In the genomic region with DNA sequence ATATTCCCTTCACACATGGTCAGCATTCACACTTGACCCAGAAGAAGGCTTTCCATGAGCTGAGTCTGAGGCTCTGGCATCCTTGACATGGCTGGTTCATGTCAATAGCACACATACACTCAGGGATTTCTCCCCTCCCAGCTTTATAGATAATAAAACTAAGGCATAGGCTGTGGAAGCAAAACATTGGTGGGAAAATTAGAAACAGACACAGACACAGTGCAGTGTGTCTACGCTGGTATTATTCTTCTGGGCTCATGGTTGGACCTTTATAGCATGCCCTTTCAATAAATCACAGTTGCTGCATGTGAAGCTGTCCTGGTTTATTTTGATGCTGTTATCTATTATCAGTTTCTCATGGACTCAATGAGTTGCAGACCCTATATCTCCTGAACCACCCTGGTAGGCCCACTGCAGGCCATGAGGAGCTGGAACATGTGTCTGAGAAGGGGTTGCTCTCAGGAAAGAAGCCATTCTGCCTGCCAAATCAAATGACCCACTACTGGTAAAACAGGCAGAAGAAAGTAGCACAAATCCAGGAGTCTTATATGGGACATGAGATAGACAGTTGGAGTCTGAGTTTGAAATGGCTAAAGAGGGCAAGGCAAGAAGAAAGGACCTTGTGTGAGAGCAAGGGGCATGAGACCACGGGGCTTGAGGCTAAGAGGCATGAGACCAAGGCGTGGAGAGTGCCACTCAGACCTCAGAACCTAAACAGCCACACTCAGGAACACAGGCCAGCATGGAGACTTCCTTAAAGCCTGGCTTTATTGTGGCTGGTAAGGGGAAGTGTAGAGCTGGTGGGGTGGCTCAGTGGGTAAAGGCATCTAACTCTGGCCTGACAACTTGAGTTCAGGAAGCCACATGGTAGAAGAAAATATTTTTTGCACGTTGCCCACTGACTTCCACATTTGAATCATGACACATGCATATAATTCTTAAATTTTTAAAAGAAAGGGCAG, we compare ENCODE assay signal across 31 mouse cellular contexts.
A peak's percentile ranks its signal among the peaks of the same experiment; 100 is the strongest.
DNase-seq lines count a peak whose midpoint lies in the region; ATAC-seq and TF ChIP-seq lines count a peak whose summit lies in the region.
"Had no signal": no experiment of that assay in that cellular context is flagged by ENCODE, and none has a peak within 500 bp of the region (broad histone marks: within the 10 kb centered on the region; RNA-seq: fewer than 3 reads in every experiment).

No protein-coding gene starts in this region.

- H3K4me3 ChIP-seq in heart, embryonic 13.5 days = no peak overlapping the region
- no peak overlapping the region for H3K4me3 ChIP-seq in limb, embryonic 12.5 days (replicated peaks)
- no peak overlapping the region for H3K4me3 ChIP-seq in hindbrain, postnatal 0 days (ENCODE audit: low read length)
- H3K4me3 ChIP-seq: embryonic facial prominence, embryonic 15.5 days; forebrain, embryonic 12.5 days; heart, adult 2 months; intestine, embryonic 15.5 days; lung, embryonic 15.5 days; megakaryocyte, embryonic 14.5 days; midbrain, embryonic 12.5 days; stomach, embryonic 15.5 days had no signal

- H3K36me3 ChIP-seq in heart, embryonic 13.5 days = no peaks in the 10 kb centered on the region
- H3K36me3 ChIP-seq in limb, embryonic 12.5 days = no peaks in the 10 kb centered on the region
- no peaks in the 10 kb centered on the region for H3K36me3 ChIP-seq in hindbrain, postnatal 0 days (ENCODE audit: insufficient read depth, low read length)
- H3K36me3 ChIP-seq: embryonic facial prominence, embryonic 15.5 days; forebrain, embryonic 12.5 days; intestine, embryonic 15.5 days; lung, embryonic 15.5 days; midbrain, embryonic 12.5 days; stomach, embryonic 15.5 days had no signal

- no peaks in the 10 kb centered on the region for H3K9me3 ChIP-seq in heart, embryonic 13.5 days
- no peaks in the 10 kb centered on the region for H3K9me3 ChIP-seq in limb, embryonic 12.5 days
- H3K9me3 ChIP-seq in hindbrain, postnatal 0 days (ENCODE audit: low read length) = no peaks in the 10 kb centered on the region
- H3K9me3 ChIP-seq: embryonic facial prominence, embryonic 15.5 days; forebrain, embryonic 12.5 days; intestine, embryonic 15.5 days; lung, embryonic 15.5 days; megakaryocyte, embryonic 14.5 days; midbrain, embryonic 12.5 days; stomach, embryonic 15.5 days had no signal

- no peak for DNase-seq in heart, postnatal 36 days
- DNase-seq in left cerebral cortex, adult 9 months (ENCODE audit: low spot score in 2 of 2) = no peak
- DNase-seq in hindbrain, postnatal 0 days (ENCODE audit: low spot score) = no peak
- no peak for DNase-seq in adrenal gland, adult (ENCODE audit: inconsistent age in 2 of 2, low spot score in 1 of 2)
- DNase-seq: adrenal gland, postnatal 10 days; B cell, adult 2 months; cerebellum, adult 8-10 months; cerebellum, postnatal 25 days; embryo, embryonic 11 days; forebrain, postnatal 0 days; gastrocnemius, postnatal 10 days; heart, adult 2 months; kidney, adult 2 months; kidney, postnatal 4 days; liver; right cerebral cortex, postnatal 25 days had no signal

- peaks cover 6% of the 10 kb centered on the region; the same call in 1 of the 2 replicates for H3K4me1 ChIP-seq in heart, embryonic 13.5 days
- peaks cover 37% of the 10 kb centered on the region for H3K4me1 ChIP-seq in limb, embryonic 12.5 days (replicated peaks)
- no peaks in the 10 kb centered on the region for H3K4me1 ChIP-seq in hindbrain, postnatal 0 days (ENCODE audit: insufficient read depth, low read length)
- H3K4me1 ChIP-seq: forebrain, embryonic 12.5 days; intestine, embryonic 15.5 days; lung, embryonic 15.5 days; midbrain, embryonic 12.5 days; stomach, embryonic 15.5 days had no signal

- TF ChIP-seq CTCF in hindbrain, postnatal 0 days (IDR thresholded peaks at IDR 0.05; ENCODE audit: low read depth) = no peak

- ATAC-seq in heart, embryonic 13.5 days (ENCODE audit: extremely low read depth, insufficient number of reproducible peaks, low FRiP score, low TSS enrichment) = no peak
- peak; percentile 83 for ATAC-seq in granulocyte monocyte progenitor cell, adult 5-6 weeks (replicated peaks; ENCODE audit: poor library complexity, severe bottlenecking)
- ATAC-seq in limb, embryonic 12.5 days (ENCODE audit: insufficient number of reproducible peaks, insufficient read depth, low FRiP score, low TSS enrichment, low read depth) = peak; percentile 67
- peak; percentile 90 for ATAC-seq in megakaryocyte progenitor cell, adult 5-6 weeks (replicated peaks; ENCODE audit: poor library complexity)
- ATAC-seq in hindbrain, postnatal 0 days = no peak
- ATAC-seq: activated CD4-positive, CD25-positive, alpha-beta regulatory T cell, adult 4 months; forebrain, postnatal 0 days; hindbrain, embryonic 16.5 days; intestine, embryonic 15.5 days had no signal

- 69% methylated on average over 4 of the region's 4 CpGs for WGBS in heart, embryonic 13.5 days
- 62% methylated on average over 4 of the region's 4 CpGs for WGBS in limb, embryonic 12.5 days
- WGBS in hindbrain, postnatal 0 days = 85% methylated on average over 4 of the region's 4 CpGs

- intact Hi-C loops in heart, postnatal 36 days (cut with DNase I) = no loop called here

- H3K9ac ChIP-seq in heart, embryonic 13.5 days = no peak overlapping the region
- no peak overlapping the region for H3K9ac ChIP-seq in limb, embryonic 12.5 days (replicated peaks)
- H3K9ac ChIP-seq in hindbrain, postnatal 0 days (replicated peaks; ENCODE audit: low read length) = no peak overlapping the region
- H3K9ac ChIP-seq: embryonic facial prominence, embryonic 15.5 days; forebrain, embryonic 12.5 days; forebrain, postnatal 0 days; intestine, embryonic 15.5 days; liver, embryonic 14.5 days; lung, embryonic 15.5 days; midbrain, embryonic 12.5 days; stomach, embryonic 15.5 days had no signal

- no peaks in the 10 kb centered on the region for H3K27me3 ChIP-seq in heart, embryonic 13.5 days (replicated peaks)
- no peaks in the 10 kb centered on the region for H3K27me3 ChIP-seq in limb, embryonic 12.5 days
- H3K27me3 ChIP-seq in hindbrain, postnatal 0 days (ENCODE audit: insufficient read depth, low read length) = no peaks in the 10 kb centered on the region
- H3K27me3 ChIP-seq: forebrain, embryonic 12.5 days; intestine, embryonic 15.5 days; lung, embryonic 15.5 days; megakaryocyte, embryonic 14.5 days; midbrain, embryonic 12.5 days; stomach, embryonic 15.5 days had no signal

- 0 out of 2 replicates have a peak overlapping the region, but pooled peaks have one; percentile 20 for H3K27ac ChIP-seq in heart, embryonic 13.5 days (replicated peaks)
- peak overlapping the region; percentile 18 for H3K27ac ChIP-seq in limb, embryonic 12.5 days
- no peak overlapping the region for H3K27ac ChIP-seq in hindbrain, postnatal 0 days
- H3K27ac ChIP-seq: embryonic facial prominence, embryonic 15.5 days; forebrain, embryonic 12.5 days; heart, adult 2 months; intestine, embryonic 15.5 days; kidney, postnatal 0 days; liver, embryonic 14.5 days; lung, embryonic 15.5 days; midbrain, embryonic 12.5 days; stomach, embryonic 15.5 days had no signal

- no peak overlapping the region for H3K4me2 ChIP-seq in heart, embryonic 13.5 days
- H3K4me2 ChIP-seq in limb, embryonic 12.5 days = no peak overlapping the region
- no peak overlapping the region for H3K4me2 ChIP-seq in hindbrain, postnatal 0 days (ENCODE audit: low read depth, low read length)
- H3K4me2 ChIP-seq: embryonic facial prominence, embryonic 15.5 days; forebrain, embryonic 12.5 days; intestine, embryonic 15.5 days; lung, embryonic 15.5 days; midbrain, embryonic 12.5 days; stomach, embryonic 15.5 days had no signal

Comparison
In these comparisons a context has a peak if more than half of its experiments do, and no peak if none do; other contexts are left out.
1. ATAC-seq: peak in granulocyte monocyte progenitor cell, adult 5-6 weeks (single experiment), limb, embryonic 12.5 days (single experiment) and megakaryocyte progenitor cell, adult 5-6 weeks (single experiment); none in heart, embryonic 13.5 days (single experiment) and hindbrain, postnatal 0 days (single experiment).